Mouse (Mus musculus): Measurements from ENCODE around the gene Hist1h3g. TPM values are rescaled to one million over a fixed set of nuclear protein-coding genes. Genes with fewer than 3 reads are reported as not detected.
A peak's percentile ranks its signal among the peaks of the same experiment; 100 is the strongest.

Gene Hist1h3g
- polyA plus RNA-seq, 1 experiment from 2014 or later: 8.2 TPM

DNA sequence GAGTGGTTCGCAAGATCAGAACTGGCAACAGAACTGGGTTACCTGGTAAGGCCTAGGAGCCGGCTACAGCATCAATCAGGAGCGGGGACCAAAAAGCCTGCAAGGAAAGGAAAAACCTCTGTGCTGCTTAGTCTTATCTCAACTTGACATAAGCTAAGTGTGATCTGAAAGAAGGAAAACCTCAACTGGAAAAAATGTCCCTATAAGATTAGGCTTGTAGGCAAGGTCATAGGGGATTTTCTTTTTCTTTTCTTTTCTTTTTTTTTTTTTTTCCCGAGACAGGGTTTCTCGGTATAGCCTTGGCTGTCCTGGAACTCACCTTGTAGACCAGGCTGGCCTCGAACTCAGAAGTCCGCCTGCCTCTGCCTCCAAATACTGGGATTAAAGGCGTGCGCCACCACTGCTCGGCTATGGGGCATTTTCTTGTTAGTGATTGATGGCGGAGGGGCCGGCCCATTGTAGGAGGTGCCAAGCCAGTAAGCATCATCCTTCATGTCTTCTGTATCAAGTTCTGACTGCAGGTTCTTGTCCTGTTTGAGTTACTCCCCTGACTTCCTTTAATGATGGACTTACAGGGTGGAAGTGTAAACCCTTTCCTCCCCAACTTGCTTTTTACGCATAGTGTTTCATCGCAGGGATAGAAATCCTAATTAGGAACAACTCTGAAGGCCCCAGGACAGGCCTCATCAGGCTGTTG lies 28.3 kb upstream of the Hist1h3g start:
- no peaks in the 10 kb centered on the region for H3K9me3 ChIP-seq (ENCODE audit: control insufficient read depth, low read length)
- no peaks in the 10 kb centered on the region for H3K27me3 ChIP-seq (ENCODE audit: control insufficient read depth, insufficient read depth, low read length)
- WGBS: 18% methylated on average over 14 of the region's 14 CpGs
- peak overlapping the region; percentile 14; the same call in 1 of the 2 replicates for H3K4me3 ChIP-seq (ENCODE audit: low read length)
- H3K4me1 ChIP-seq (ENCODE audit: control insufficient read depth, insufficient read depth, low read length): peaks cover 18% of the 10 kb centered on the region
- H3K9ac ChIP-seq (ENCODE audit: low read depth, low read length): no peak overlapping the region
- H3K36me3 ChIP-seq (ENCODE audit: control insufficient read depth, insufficient read depth, low read length): no peaks in the 10 kb centered on the region
- peak overlapping the region; percentile 21 for H3K4me2 ChIP-seq (replicated peaks; ENCODE audit: low read depth, low read length)
- H3K27ac ChIP-seq (ENCODE audit: low read depth, low read length): no peak overlapping the region
- ATAC-seq (ENCODE audit: low FRiP score, low TSS enrichment): peak; percentile 50; the same call in 1 of the 2 replicates

DNA sequence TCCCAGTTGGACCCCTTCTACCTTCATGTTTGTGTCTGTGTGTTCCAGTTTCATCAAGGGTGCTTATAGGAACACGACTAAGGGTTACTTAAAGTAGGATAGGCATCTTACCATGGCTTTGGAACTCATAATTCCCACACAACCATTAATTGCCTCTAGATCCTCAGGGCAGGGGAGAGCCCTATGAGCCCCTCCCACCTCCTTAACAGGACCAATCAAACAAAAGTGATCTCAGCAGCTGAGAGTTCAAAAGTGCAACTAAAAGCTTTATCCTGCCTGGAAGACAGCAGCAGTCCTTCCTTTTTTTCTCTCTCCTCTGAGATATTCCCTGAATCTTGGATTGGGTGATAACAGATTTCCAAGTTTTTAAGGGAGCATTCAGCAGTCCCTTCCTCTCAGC lies 25.1 kb upstream of the Hist1h3g start:
- ATAC-seq (ENCODE audit: low FRiP score, low TSS enrichment): no peak
- Histone ChIP-seq H3K4me3 (ENCODE audit: low read length) (no peak overlapping the region), H3K36me3 (ENCODE audit: control insufficient read depth, insufficient read depth, low read length) (no peaks in the 10 kb centered on the region), H3K4me2 (replicated peaks; ENCODE audit: low read depth, low read length) (no peak overlapping the region), H3K27ac (ENCODE audit: low read depth, low read length) (no peak overlapping the region), H3K9me3 (ENCODE audit: control insufficient read depth, low read length) (no peaks in the 10 kb centered on the region), H3K27me3 (ENCODE audit: control insufficient read depth, insufficient read depth, low read length) (no peaks in the 10 kb centered on the region), H3K4me1 (ENCODE audit: control insufficient read depth, insufficient read depth, low read length) (peaks cover 14% of the 10 kb centered on the region), H3K9ac (ENCODE audit: low read depth, low read length) (no peak overlapping the region)
- WGBS: 22% methylated on average over 1 of the region's 1 CpGs

DNA sequence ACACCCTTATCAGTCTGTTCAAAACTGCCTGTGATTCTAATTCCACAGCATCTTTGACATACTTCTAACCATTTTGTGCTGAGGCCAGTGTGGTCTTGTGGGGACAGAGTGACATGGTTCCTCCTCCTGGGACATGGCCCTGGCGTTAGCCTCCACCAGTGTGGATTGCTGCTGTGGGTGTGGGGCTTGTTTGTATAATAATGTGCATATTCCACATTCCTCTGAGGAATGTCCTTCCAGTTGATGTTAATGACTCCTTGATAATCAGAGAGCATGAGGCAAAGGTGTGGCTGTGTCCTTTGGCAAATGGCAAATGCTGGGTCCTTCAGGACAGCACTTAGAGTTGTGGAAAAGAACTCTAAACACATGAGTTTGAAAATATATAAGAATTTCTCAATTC lies 21.7 kb upstream of the Hist1h3g start:
- Histone ChIP-seq H3K27ac (ENCODE audit: low read depth, low read length) (no peak overlapping the region), H3K9me3 (ENCODE audit: control insufficient read depth, low read length) (no peaks in the 10 kb centered on the region), H3K27me3 (ENCODE audit: control insufficient read depth, insufficient read depth, low read length) (no peaks in the 10 kb centered on the region), H3K9ac (ENCODE audit: low read depth, low read length) (no peak overlapping the region), H3K4me3 (ENCODE audit: low read length) (no peak overlapping the region), H3K4me2 (replicated peaks; ENCODE audit: low read depth, low read length) (no peak overlapping the region), H3K4me1 (ENCODE audit: control insufficient read depth, insufficient read depth, low read length) (peaks cover 7% of the 10 kb centered on the region; the same call in 1 of the 2 replicates), H3K36me3 (ENCODE audit: control insufficient read depth, insufficient read depth, low read length) (no peaks in the 10 kb centered on the region)
- no peak for ATAC-seq (ENCODE audit: low FRiP score, low TSS enrichment)
- WGBS: 82% methylated on average over 1 of the region's 1 CpGs

DNA sequence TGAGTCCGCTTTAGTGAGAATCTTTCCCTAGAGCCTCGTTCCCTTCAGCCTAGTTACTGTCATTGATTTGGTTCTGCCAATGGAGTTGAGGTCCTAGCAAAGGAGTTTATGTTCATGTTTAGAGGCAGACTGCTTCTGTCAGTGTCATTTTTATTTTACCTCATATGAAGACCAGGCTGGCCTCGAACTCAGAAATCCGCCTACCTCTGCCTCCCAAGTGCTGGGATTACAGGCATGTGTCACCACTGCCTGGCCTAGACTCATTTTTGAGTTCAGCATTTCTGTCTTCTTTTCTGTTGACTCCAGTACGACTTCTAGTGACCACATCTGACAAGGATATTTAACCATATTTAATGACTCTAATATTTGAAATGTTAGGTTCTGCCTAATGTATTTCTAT lies 19.9 kb upstream of the Hist1h3g start:
- Histone ChIP-seq H3K9ac (ENCODE audit: low read depth, low read length) (no peak overlapping the region), H3K27ac (ENCODE audit: low read depth, low read length) (no peak overlapping the region), H3K4me1 (ENCODE audit: control insufficient read depth, insufficient read depth, low read length) (peaks cover 5% of the 10 kb centered on the region; the same call in 1 of the 2 replicates), H3K4me2 (replicated peaks; ENCODE audit: low read depth, low read length) (no peak overlapping the region), H3K9me3 (ENCODE audit: control insufficient read depth, low read length) (no peaks in the 10 kb centered on the region), H3K27me3 (ENCODE audit: control insufficient read depth, insufficient read depth, low read length) (no peaks in the 10 kb centered on the region), H3K4me3 (ENCODE audit: low read length) (no peak overlapping the region), H3K36me3 (ENCODE audit: control insufficient read depth, insufficient read depth, low read length) (no peaks in the 10 kb centered on the region)
- ATAC-seq (ENCODE audit: low FRiP score, low TSS enrichment): no peak
- 80% methylated on average over 5 of the region's 5 CpGs for WGBS

DNA sequence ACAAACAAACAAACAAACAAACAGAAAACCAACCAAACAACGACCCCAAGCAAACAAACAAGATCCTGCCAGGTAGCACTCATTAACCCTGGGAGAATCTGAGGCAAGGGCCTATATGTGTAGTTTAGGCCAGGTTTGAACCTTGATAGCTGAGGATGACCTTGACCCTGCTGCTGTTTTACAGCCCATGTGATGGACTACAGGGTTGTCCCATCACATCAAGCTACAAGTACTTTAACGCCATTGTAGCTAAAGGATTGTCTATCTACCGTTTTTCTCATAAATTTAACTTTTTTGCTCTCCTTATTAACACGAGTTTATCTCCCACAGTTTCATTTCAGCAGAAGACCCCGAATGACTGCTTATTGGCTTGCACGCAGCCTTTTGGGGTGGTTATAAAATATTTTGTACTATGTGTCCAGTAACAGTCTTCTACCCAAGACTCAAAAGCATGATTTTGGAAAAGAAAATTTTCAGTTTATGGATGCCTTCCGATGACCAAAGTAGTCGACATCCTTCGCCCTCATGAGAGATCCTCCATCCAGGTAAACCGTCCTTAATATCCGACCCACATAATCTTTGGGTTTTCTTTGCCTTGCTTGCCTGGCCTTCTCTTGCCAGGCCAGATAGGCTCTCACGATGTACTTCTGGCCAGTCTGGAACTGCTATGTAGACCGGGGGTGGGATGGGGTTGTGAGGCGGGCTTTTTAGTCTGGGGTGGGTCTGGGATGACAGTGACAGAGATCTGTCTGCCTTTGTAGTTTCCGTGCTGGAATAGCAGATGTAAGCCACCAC lies 19.2 kb upstream of the Hist1h3g start:
- Histone ChIP-seq H3K36me3 (ENCODE audit: control insufficient read depth, insufficient read depth, low read length) (no peaks in the 10 kb centered on the region), H3K27ac (ENCODE audit: low read depth, low read length) (no peak overlapping the region), H3K4me2 (replicated peaks; ENCODE audit: low read depth, low read length) (peak overlapping the region; percentile 90), H3K9ac (ENCODE audit: low read depth, low read length) (peak overlapping the region; percentile 42; the same call in 1 of the 2 replicates), H3K4me3 (ENCODE audit: low read length) (peak overlapping the region; percentile 57), H3K27me3 (ENCODE audit: control insufficient read depth, insufficient read depth, low read length) (no peaks in the 10 kb centered on the region), H3K4me1 (ENCODE audit: control insufficient read depth, insufficient read depth, low read length) (peaks cover 3% of the 10 kb centered on the region; the same call in 1 of the 2 replicates), H3K9me3 (ENCODE audit: control insufficient read depth, low read length) (no peaks in the 10 kb centered on the region)
- 48% methylated on average over 15 of the region's 15 CpGs for WGBS
- no peak for ATAC-seq (ENCODE audit: low FRiP score, low TSS enrichment)

DNA sequence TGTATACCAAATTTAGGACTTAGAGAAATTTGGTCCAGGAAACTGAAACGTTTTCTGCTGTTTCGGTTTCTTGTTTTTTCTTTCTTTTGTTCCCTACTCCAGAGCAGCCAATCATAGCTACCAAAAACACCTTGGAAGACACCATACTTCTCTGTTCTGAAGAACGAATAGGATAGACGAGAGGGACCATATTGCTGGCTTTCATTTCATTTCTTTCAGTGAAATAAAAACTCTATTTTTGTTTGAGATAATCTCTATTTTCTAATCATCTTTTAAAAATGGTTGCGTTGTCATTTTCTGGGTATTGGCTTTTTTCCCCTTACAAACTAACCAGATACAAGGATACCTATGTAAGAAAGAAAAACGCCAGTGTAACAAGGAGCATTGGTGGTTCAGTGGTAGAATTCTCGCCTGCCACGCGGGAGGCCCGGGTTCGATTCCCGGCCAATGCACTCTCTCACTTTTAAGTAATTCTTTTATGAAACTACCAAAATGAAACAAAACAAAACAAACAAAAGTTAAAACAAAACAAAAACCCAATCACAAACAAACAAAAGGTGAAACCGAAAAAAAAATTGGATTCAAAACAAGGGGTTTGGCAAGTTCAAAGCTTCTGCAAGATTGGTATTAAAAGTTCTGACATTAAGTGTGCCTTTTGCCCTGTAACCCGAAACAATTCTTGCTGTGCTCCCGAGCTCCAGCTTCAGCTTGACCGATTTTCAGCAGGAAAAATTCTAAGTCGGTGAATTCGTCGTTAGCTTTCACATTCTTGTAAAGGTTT lies 18.2 kb upstream of the Hist1h3g start:
- Histone ChIP-seq H3K9ac (ENCODE audit: low read depth, low read length) (peak overlapping the region; percentile 42; the same call in 1 of the 2 replicates), H3K27ac (ENCODE audit: low read depth, low read length) (peak overlapping the region; percentile 44; the same call in 1 of the 2 replicates), H3K4me3 (ENCODE audit: low read length) (peak overlapping the region; percentile 57), H3K36me3 (ENCODE audit: control insufficient read depth, insufficient read depth, low read length) (no peaks in the 10 kb centered on the region), H3K4me1 (ENCODE audit: control insufficient read depth, insufficient read depth, low read length) (peaks cover 3% of the 10 kb centered on the region; the same call in 1 of the 2 replicates), H3K4me2 (replicated peaks; ENCODE audit: low read depth, low read length) (peak overlapping the region; percentile 90), H3K9me3 (ENCODE audit: control insufficient read depth, low read length) (no peaks in the 10 kb centered on the region), H3K27me3 (ENCODE audit: control insufficient read depth, insufficient read depth, low read length) (no peaks in the 10 kb centered on the region)
- peak; percentile 60 for ATAC-seq (ENCODE audit: low FRiP score, low TSS enrichment)
- 0% methylated on average over 19 of the region's 19 CpGs for WGBS

DNA sequence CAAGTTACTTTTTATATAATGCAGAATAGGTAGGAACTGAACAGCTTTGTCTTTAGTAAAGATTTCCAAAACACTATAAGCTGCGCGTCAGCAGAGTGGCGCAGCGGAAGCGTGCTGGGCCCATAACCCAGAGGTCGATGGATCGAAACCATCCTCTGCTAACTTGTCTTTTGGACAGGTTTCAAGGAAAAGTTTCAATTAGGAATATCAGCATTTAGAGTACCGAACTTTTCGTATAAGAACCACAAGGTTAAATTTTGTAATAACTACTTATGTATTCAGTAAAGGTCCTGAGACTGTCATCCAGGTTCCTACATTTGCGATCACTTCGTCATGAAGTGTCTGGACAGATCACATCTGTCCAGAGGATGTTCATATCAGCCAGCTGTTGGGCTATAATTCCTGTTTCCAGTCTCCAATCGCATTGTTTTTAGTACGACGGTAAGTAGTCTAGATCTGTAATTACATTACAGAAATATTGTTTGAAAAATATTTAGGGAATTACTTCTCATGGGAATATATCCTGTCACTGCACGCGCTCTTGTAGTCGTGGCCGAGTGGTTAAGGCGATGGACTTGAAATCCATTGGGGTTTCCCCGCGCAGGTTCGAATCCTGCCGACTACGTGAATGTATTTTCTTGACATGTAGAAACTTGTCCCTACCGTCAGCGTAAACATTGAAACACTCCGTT lies 17.5 kb upstream of the Hist1h3g start:
- Histone ChIP-seq H3K27ac (ENCODE audit: low read depth, low read length) (peak overlapping the region; percentile 44; the same call in 1 of the 2 replicates), H3K36me3 (ENCODE audit: control insufficient read depth, insufficient read depth, low read length) (no peaks in the 10 kb centered on the region), H3K4me1 (ENCODE audit: control insufficient read depth, insufficient read depth, low read length) (peaks cover 3% of the 10 kb centered on the region; the same call in 1 of the 2 replicates), H3K27me3 (ENCODE audit: control insufficient read depth, insufficient read depth, low read length) (no peaks in the 10 kb centered on the region), H3K9ac (ENCODE audit: low read depth, low read length) (peak overlapping the region; percentile 42; the same call in 1 of the 2 replicates), H3K4me3 (ENCODE audit: low read length) (peak overlapping the region; percentile 57), H3K9me3 (ENCODE audit: control insufficient read depth, low read length) (no peaks in the 10 kb centered on the region), H3K4me2 (replicated peaks; ENCODE audit: low read depth, low read length) (peak overlapping the region; percentile 90)
- WGBS: under 1% methylated on average over 27 of the region's 27 CpGs
- peak; percentile 85 for ATAC-seq (ENCODE audit: low FRiP score, low TSS enrichment)

DNA sequence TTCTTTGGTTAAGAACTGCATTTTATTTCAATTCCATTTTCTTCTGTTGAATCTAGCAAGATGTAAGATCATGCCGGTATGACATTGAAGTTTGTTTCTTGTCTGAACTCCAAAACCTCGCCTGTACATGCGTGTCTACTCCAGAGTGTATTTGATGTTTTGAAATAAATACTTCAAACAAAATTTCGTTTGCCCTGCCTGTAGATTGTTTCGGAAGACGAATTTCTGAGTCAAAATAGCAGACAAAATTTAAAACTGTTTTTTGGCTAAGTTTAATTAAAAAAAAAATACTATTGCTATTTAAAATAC lies 17.0 kb upstream of the Hist1h3g start:
- Histone ChIP-seq H3K27ac (ENCODE audit: low read depth, low read length) (no peak overlapping the region), H3K36me3 (ENCODE audit: control insufficient read depth, insufficient read depth, low read length) (no peaks in the 10 kb centered on the region), H3K4me2 (replicated peaks; ENCODE audit: low read depth, low read length) (peak overlapping the region; percentile 90), H3K4me1 (ENCODE audit: control insufficient read depth, insufficient read depth, low read length) (peaks cover 3% of the 10 kb centered on the region; the same call in 1 of the 2 replicates), H3K4me3 (ENCODE audit: low read length) (peak overlapping the region; percentile 57), H3K9ac (ENCODE audit: low read depth, low read length) (no peak overlapping the region; the same call in 1 of the 2 replicates), H3K27me3 (ENCODE audit: control insufficient read depth, insufficient read depth, low read length) (no peaks in the 10 kb centered on the region), H3K9me3 (ENCODE audit: control insufficient read depth, low read length) (no peaks in the 10 kb centered on the region)
- under 1% methylated on average over 6 of the region's 6 CpGs for WGBS
- ATAC-seq (ENCODE audit: low FRiP score, low TSS enrichment): no peak
